Mouse (Mus musculus) stomach, embryonic 15.5 days (tissue): ENCODE data around the gene Dync2h1. TPM values are rescaled to one million over a fixed set of nuclear protein-coding genes. Genes with fewer than 3 reads are reported as not detected.

ENCODE experiments used
- ATAC-seq: fragments of 200-750 bp; cut with Nextera tagmentation; 2 replicates; pipeline ENCODE4 v1.8.0; 2017; ENCODE audit warnings: low read depth, moderate number of reproducible peaks, moderate TSS enrichment; ENCODE audit not compliant: insufficient read depth, low FRiP score
- H3K27ac ChIP-seq: fragments of 300-500 bp; sonication (generic); 2 replicates; pipeline ENCODE4 v1.5.1; 2015; ENCODE audit warnings: mild to moderate bottlenecking, inconsistent platforms
- H3K27me3 ChIP-seq: fragments of 300-500 bp; sonication (generic); replicated peaks from 2 replicates; pipeline ENCODE4 v1.6.1; 2015; ENCODE audit warnings: inconsistent platforms
- H3K36me3 ChIP-seq: fragments of 300-500 bp; sonication (generic); 2 replicates; pipeline ENCODE4 v1.6.1; 2015; ENCODE audit warnings: inconsistent platforms
- H3K4me1 ChIP-seq: fragments of 300-500 bp; sonication (generic); 2 replicates; pipeline ENCODE4 v1.6.1; 2015; ENCODE audit warnings: inconsistent platforms
- H3K4me2 ChIP-seq: fragments of 300-500 bp; sonication (generic); 2 replicates; pipeline ENCODE4 v1.6.1; 2015; ENCODE audit warnings: mild to moderate bottlenecking, inconsistent platforms
- H3K4me3 ChIP-seq: fragments of 300-500 bp; sonication (generic); replicated peaks from 2 replicates; pipeline ENCODE4 v1.5.1; 2015; ENCODE audit warnings: inconsistent platforms
- H3K9ac ChIP-seq: fragments of 300-500 bp; sonication (generic); 2 replicates; pipeline ENCODE4 v1.6.1; 2015; ENCODE audit warnings: inconsistent platforms
- H3K9me3 ChIP-seq: fragments of 300-500 bp; sonication (generic); 2 replicates; pipeline ENCODE4 v1.6.1; 2016; ENCODE audit warnings: inconsistent platforms
- WGBS: fragments of 180-500 bp; shearing (Covaris S2); methylation state at CpG from one replicate; pipeline ENCODE4 v1.1.7; 2015; 5-methylcytosine and 5-hydroxymethylcytosine counted together
- polyA plus RNA-seq: library from polyadenylated mRNA; unstranded; fragments of >200 nt; fragmentation: Nextera tagmentation; extraction: Ambion mirVana; gene quantifications from 2 replicates; pipeline ENCODE4 v1.2.1, GENCODE M21; 2015

The Dync2h1 gene
- polyA plus RNA-seq, 1 experiment from 2014 or later, result 12.4 TPM

DNA sequence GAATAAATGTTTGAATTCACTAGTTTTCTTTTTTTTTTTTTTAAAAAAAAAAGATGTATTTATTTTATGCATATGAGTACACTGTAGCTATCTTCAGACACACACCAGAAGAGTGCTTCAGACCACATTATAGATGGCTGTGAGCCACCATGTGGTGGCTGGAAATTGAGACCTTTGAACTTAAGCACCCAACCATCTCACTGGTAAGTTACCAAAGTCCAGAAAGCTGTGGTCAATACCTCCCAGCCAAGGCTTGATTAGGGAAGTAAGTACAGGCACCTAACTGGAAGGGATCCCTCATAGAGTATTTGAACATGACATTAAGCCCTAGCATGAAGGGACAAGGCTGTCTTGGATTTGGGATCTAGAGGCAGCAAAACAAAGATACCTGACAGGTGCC lies 292.9 kb downstream of the Dync2h1 start:
- no peaks in the 10 kb centered on the region for H3K27me3 ChIP-seq
- H3K9ac ChIP-seq, result no peak overlapping the region
- no peak overlapping the region for H3K4me2 ChIP-seq
- H3K36me3 ChIP-seq, result no peaks in the 10 kb centered on the region
- no peaks in the 10 kb centered on the region for H3K4me1 ChIP-seq
- no peak for ATAC-seq
- H3K4me3 ChIP-seq, result no peak overlapping the region
- no peaks in the 10 kb centered on the region for H3K9me3 ChIP-seq
- no peak overlapping the region for H3K27ac ChIP-seq

- no peaks in the 10 kb centered on the region for H3K27me3 ChIP-seq
- no peak overlapping the region for H3K4me2 ChIP-seq
- H3K4me1 ChIP-seq, result no peaks in the 10 kb centered on the region
- no peak for ATAC-seq
- no peak overlapping the region for H3K4me3 ChIP-seq
- no peaks in the 10 kb centered on the region for H3K9me3 ChIP-seq
- WGBS, result 85% methylated on average over 1 of the region's 1 CpGs
- H3K9ac ChIP-seq, result no peak overlapping the region
- H3K27ac ChIP-seq, result no peak overlapping the region
- H3K36me3 ChIP-seq, result no peaks in the 10 kb centered on the region
These were observed 302.9 kb downstream of the Dync2h1 start for GRCm38 (mm10) chr9:6881187-6881984.

Other genes with a start within 250 kb of the Dync2h1 start
- 124 and 127 TPM in 2 replicates for gene Dcun1d5, start 74 bp upstream of the Dync2h1 start, polyA plus RNA-seq
- gene Mmp13, start 88.1 kb upstream of the Dync2h1 start, polyA plus RNA-seq, result 0.48 and 0.55 TPM in 2 replicates
- gene Mmp12, start 159.9 kb upstream of the Dync2h1 start, polyA plus RNA-seq, result 0.14 and 0.28 TPM in 2 replicates
- gene Mmp1b, start 203.6 kb upstream of the Dync2h1 start, polyA plus RNA-seq, result not detected in 2 replicates